Mouse (Mus musculus) lung, adult 2 months (tissue): Measurements from ENCODE around the gene Apoc4.

ENCODE experiments used
- CTCF ChIP-seq: fragments of 200-500 bp; IDR thresholded peaks from 2 replicates; pipeline ENCODE4 v1.5.1; 2011; ENCODE audit warnings: mild to moderate bottlenecking, low read length, control low read depth; ENCODE audit not compliant: insufficient read depth
- POLR2A ChIP-seq: fragments of 200-500 bp; IDR thresholded peaks from 2 replicates; pipeline ENCODE4 v1.6.1; 2011; ENCODE audit warnings: low read depth, mild to moderate bottlenecking, control low read depth, low read length, borderline replicate concordance; ENCODE audit errors: extremely low read depth

DNA sequence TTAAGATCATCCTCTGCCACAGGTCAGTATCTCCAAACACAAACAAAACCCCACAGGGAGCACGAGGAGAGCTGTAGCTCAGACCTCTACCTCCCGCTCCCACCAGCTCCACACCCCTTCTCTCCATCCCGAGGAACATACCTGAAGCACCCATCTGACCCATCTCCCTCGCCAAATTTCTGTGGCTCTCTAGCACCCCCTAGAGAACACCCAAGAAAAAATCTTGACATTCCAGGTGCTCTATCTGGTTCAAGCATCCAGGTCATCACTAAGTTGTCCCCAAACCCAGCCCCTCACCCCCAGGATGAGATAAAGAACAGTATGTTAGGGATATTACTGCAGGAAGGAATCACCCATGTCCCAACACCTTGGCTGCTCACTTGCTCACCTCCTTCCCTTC lies 31.9 kb upstream of the Apoc4 start:
- TF ChIP-seq CTCF (no peak), POLR2A (no peak)
